Mouse (Mus musculus) embryonic facial prominence, embryonic 11.5 days (tissue): ENCODE data around the gene Xpa. TPM values are rescaled to one million over a fixed set of nuclear protein-coding genes. Genes with fewer than 3 reads are reported as not detected.
"Not testable (repeated sequence)": the region's sequence is repeated elsewhere in the genome, so short reads cannot be mapped to it uniquely, and the experiment has no call there.

Experiments used
- ATAC-seq: fragments of 200-750 bp; cut with Nextera tagmentation; replicated peaks from 2 replicates; pipeline ENCODE4 v1.8.0; 2017; ENCODE audit warnings: low read depth; ENCODE audit not compliant: insufficient number of reproducible peaks, low FRiP score, low TSS enrichment
- DNase-seq: peaks from one replicate; pipeline ENCODE4 v3.0.0-alpha.2; 2015; ENCODE audit warnings: low spot score
- H3K27ac ChIP-seq: fragments of 300-500 bp; sonication (generic); replicated peaks from 2 replicates; pipeline ENCODE4 v1.5.1; 2014; ENCODE audit warnings: mild to moderate bottlenecking, low read depth, low read length, control low read depth
- H3K27me3 ChIP-seq: fragments of 300-500 bp; sonication (generic); 2 replicates; pipeline ENCODE4 v1.6.1; 2014; ENCODE audit warnings: mild to moderate bottlenecking, low read length, moderate library complexity, mixed read lengths; ENCODE audit not compliant: control insufficient read depth, insufficient read depth
- H3K36me3 ChIP-seq: fragments of 300-500 bp; sonication (generic); replicated peaks from 2 replicates; pipeline ENCODE4 v1.6.1; 2014; ENCODE audit warnings: low read depth, mild to moderate bottlenecking, low read length, moderate library complexity, mixed read lengths; ENCODE audit not compliant: control insufficient read depth, insufficient read depth
- H3K4me1 ChIP-seq: fragments of 300-500 bp; sonication (generic); 2 replicates; pipeline ENCODE4 v1.6.1; 2014; ENCODE audit warnings: low read length, mixed read lengths; ENCODE audit not compliant: control insufficient read depth, insufficient read depth
- H3K4me2 ChIP-seq: fragments of 300-500 bp; sonication (generic); 2 replicates; pipeline ENCODE4 v1.6.1; 2014; ENCODE audit warnings: low read depth, mild to moderate bottlenecking, control low read depth, low read length, moderate library complexity
- H3K4me3 ChIP-seq: fragments of 300-500 bp; sonication (generic); 2 replicates; pipeline ENCODE4 v1.5.1; 2014; ENCODE audit warnings: low read depth, low read length, control low read depth
- H3K9ac ChIP-seq: fragments of 300-500 bp; sonication (generic); replicated peaks from 2 replicates; pipeline ENCODE4 v1.6.1; 2014; ENCODE audit warnings: mild to moderate bottlenecking, control low read depth, low read length
- H3K9me3 ChIP-seq: fragments of 300-500 bp; sonication (generic); replicated peaks from 2 replicates; pipeline ENCODE4 v1.6.1; 2016; ENCODE audit warnings: mild to moderate bottlenecking, low read length, inconsistent platforms, mixed read lengths; ENCODE audit not compliant: control insufficient read depth
- WGBS: fragments of 180-500 bp; shearing (Covaris S2); extraction: QIAGEN DNeasy Blood & Tissue Kit; methylation state at CpG from one replicate; pipeline ENCODE4 v1.1.7; 2014; 5-methylcytosine and 5-hydroxymethylcytosine counted together
- polyA plus RNA-seq: library from polyadenylated mRNA; unstranded; fragments of >200 nt; fragmentation: Nextera tagmentation; extraction: Ambion mirVana; gene quantifications from 2 replicates; pipeline ENCODE4 v1.2.1, GENCODE M21; 2014

Xpa gene
- polyA plus RNA-seq, 1 experiment from 2014 or later, result 26.4 TPM

- no peaks in the 10 kb centered on the region for H3K36me3 ChIP-seq
- H3K9ac ChIP-seq, result no peak overlapping the region
- WGBS, result 72% methylated on average over 5 of the region's 5 CpGs
- H3K4me1 ChIP-seq, result peaks cover 6% of the 10 kb centered on the region; the same call in 1 of the 2 replicates
- ATAC-seq (no peak), DNase-seq (no peak)
- H3K27me3 ChIP-seq, result no peaks in the 10 kb centered on the region; the same call in 1 of the 2 replicates
- no peak overlapping the region for H3K27ac ChIP-seq
- no peak overlapping the region for H3K4me2 ChIP-seq
- no peaks in the 10 kb centered on the region for H3K9me3 ChIP-seq
- H3K4me3 ChIP-seq, result no peak overlapping the region
These were observed 2.0 kb upstream of the Xpa start for GRCm38 (mm10) chr4:46198064-46198463.

- Histone ChIP-seq H3K9ac (peak overlapping the region; percentile 96), H3K4me3 (peak overlapping the region; percentile 86), H3K27ac (no peak overlapping the region; the same call in 1 of the 2 replicates), H3K9me3 (no peaks in the 10 kb centered on the region), H3K4me1 (no peaks in the 10 kb centered on the region), H3K27me3 (no peaks in the 10 kb centered on the region; the same call in 1 of the 2 replicates), H3K4me2 (peak overlapping the region; percentile 79), H3K36me3 (no peaks in the 10 kb centered on the region)
- DNase-seq, result no peak
- WGBS, result 47% methylated on average over 6 of the region's 6 CpGs
- ATAC-seq, result no peak
These were observed 402 bp upstream of the Xpa start for GRCm38 (mm10) chr4:46196513-46196912.

GRCm38 (mm10) chr4:46192011-46192410 is 4.1 kb downstream of the Xpa start:
- H3K36me3 ChIP-seq, H3K4me1 ChIP-seq, H3K27ac ChIP-seq, H3K4me2 ChIP-seq, H3K9me3 ChIP-seq, H3K27me3 ChIP-seq, H3K4me3 ChIP-seq, DNase-seq, H3K9ac ChIP-seq, ATAC-seq: not testable (repeated sequence)

- Histone ChIP-seq H3K4me1 (no peaks in the 10 kb centered on the region), H3K9ac (no peak overlapping the region), H3K27ac (no peak overlapping the region), H3K4me3 (no peak overlapping the region), H3K27me3 (no peaks in the 10 kb centered on the region), H3K4me2 (no peak overlapping the region), H3K36me3 (peaks cover 7% of the 10 kb centered on the region; the same call in 1 of the 2 replicates), H3K9me3 (no peaks in the 10 kb centered on the region)
- DNase-seq, result no peak
- WGBS, result 78% methylated on average over 3 of the region's 3 CpGs
- no peak for ATAC-seq
These were observed 9.6 kb downstream of the Xpa start for GRCm38 (mm10) chr4:46186466-46186865.

- no peak overlapping the region for H3K9ac ChIP-seq
- no peak for ATAC-seq
- DNase-seq, result no peak
- H3K4me1 ChIP-seq, result peaks cover 3% of the 10 kb centered on the region; the same call in 1 of the 2 replicates
- WGBS, result 83% methylated on average over 9 of the region's 9 CpGs
- H3K36me3 ChIP-seq, result peaks cover 9% of the 10 kb centered on the region; the same call in 1 of the 2 replicates
- H3K4me3 ChIP-seq, result no peak overlapping the region
- H3K27ac ChIP-seq, result no peak overlapping the region
- no peaks in the 10 kb centered on the region for H3K9me3 ChIP-seq
- no peak overlapping the region for H3K4me2 ChIP-seq
- no peaks in the 10 kb centered on the region for H3K27me3 ChIP-seq
These were observed 10.2 kb downstream of the Xpa start for GRCm38 (mm10) chr4:46185890-46186289.

GRCm38 (mm10) chr4:46185423-46185822 is 10.7 kb downstream of the Xpa start:
- no peak overlapping the region for H3K4me2 ChIP-seq
- no peak overlapping the region for H3K4me3 ChIP-seq
- H3K27ac ChIP-seq, result no peak overlapping the region
- H3K9ac ChIP-seq, result no peak overlapping the region
- WGBS, result 71% methylated on average over 8 of the region's 8 CpGs
- no peaks in the 10 kb centered on the region for H3K9me3 ChIP-seq
- peaks cover 9% of the 10 kb centered on the region; the same call in 1 of the 2 replicates for H3K36me3 ChIP-seq
- ATAC-seq (no peak), DNase-seq (no peak)
- H3K27me3 ChIP-seq, result no peaks in the 10 kb centered on the region
- H3K4me1 ChIP-seq, result peaks cover 3% of the 10 kb centered on the region; the same call in 1 of the 2 replicates

- DNase-seq, result no peak
- WGBS, result 85% methylated on average over 7 of the region's 7 CpGs
- H3K4me3 ChIP-seq, result no peak overlapping the region
- no peaks in the 10 kb centered on the region for H3K27me3 ChIP-seq
- no peak overlapping the region for H3K27ac ChIP-seq
- no peaks in the 10 kb centered on the region for H3K9me3 ChIP-seq
- no peak overlapping the region for H3K4me2 ChIP-seq
- H3K4me1 ChIP-seq, result peaks cover 3% of the 10 kb centered on the region; the same call in 1 of the 2 replicates
- peaks cover 5% of the 10 kb centered on the region for H3K36me3 ChIP-seq
- no peak overlapping the region for H3K9ac ChIP-seq
- ATAC-seq, result no peak
These were observed 13.9 kb downstream of the Xpa start for GRCm38 (mm10) chr4:46182181-46182580.

- Histone ChIP-seq H3K36me3 (peaks cover 5% of the 10 kb centered on the region), H3K27me3 (no peaks in the 10 kb centered on the region), H3K9ac (no peak overlapping the region), H3K4me2 (no peak overlapping the region), H3K4me1 (peaks cover 3% of the 10 kb centered on the region; the same call in 1 of the 2 replicates), H3K27ac (no peak overlapping the region), H3K9me3 (no peaks in the 10 kb centered on the region), H3K4me3 (no peak overlapping the region)
- 36% methylated on average over 6 of the region's 6 CpGs for WGBS
- DNase-seq (peak; percentile 58), ATAC-seq (peak; percentile 51; the same call in 1 of the 2 replicates)
These were observed 14.9 kb downstream of the Xpa start for GRCm38 (mm10) chr4:46181168-46181567.
